Mouse (Mus musculus) myocyte (in vitro differentiated cells): ENCODE measurements around the gene Hat1. TPM values are rescaled to one million over a fixed set of nuclear protein-coding genes. Genes with fewer than 3 reads are reported as not detected.

ENCODE experiments used
- H3K27me3 ChIP-seq: one replicate; pipeline ENCODE4 v1.6.1; 2011; ENCODE audit not compliant: control insufficient read depth, insufficient read depth, insufficient read length
- H3K36me3 ChIP-seq: one replicate; pipeline ENCODE4 v1.6.1; 2011; ENCODE audit not compliant: control insufficient read depth, insufficient read depth
- H3K4me2 ChIP-seq: one replicate; pipeline ENCODE4 v1.6.1; 2011; ENCODE audit warnings: low read depth, control low read depth
- H3K4me3 ChIP-seq: one replicate; pipeline ENCODE4 v1.5.1; 2011; ENCODE audit warnings: mild to moderate bottlenecking, control low read depth, moderate library complexity
- H3K79me2 ChIP-seq: one replicate; pipeline ENCODE4 v1.6.1; 2011; ENCODE audit not compliant: control insufficient read depth, insufficient read depth
- H3ac ChIP-seq: one replicate; pipeline ENCODE4 v1.6.1; 2011; ENCODE audit not compliant: control insufficient read depth, insufficient read length
- CEBPB ChIP-seq: IDR thresholded peaks from 2 replicates; pipeline ENCODE4 v1.6.1; 2011; ENCODE audit warnings: mild to moderate bottlenecking, moderate library complexity; ENCODE audit not compliant: poor library complexity, insufficient read depth, severe bottlenecking
- E2F4 ChIP-seq: IDR thresholded peaks from one replicate; pipeline ENCODE4 v1.6.1; 2011; ENCODE audit warnings: mild to moderate bottlenecking, control low read depth, moderate library complexity; ENCODE audit not compliant: insufficient read depth
- MAX ChIP-seq: IDR thresholded peaks from one replicate; pipeline ENCODE4 v1.6.1; 2011; ENCODE audit warnings: low read depth, mild to moderate bottlenecking, control low read depth
- MYOD1 ChIP-seq, 3 experiments: IDR thresholded peaks; one replicate each; pipeline ENCODE4 v1.6.1; 2011; ENCODE audit warnings: control low read depth in 2 of 3, low read depth in 2 of 3, mild to moderate bottlenecking in 2 of 3, moderate library complexity in 1 of 3; ENCODE audit not compliant: insufficient read length in 2 of 3, control insufficient read depth in 1 of 3
- MYOG ChIP-seq, 3 experiments: IDR thresholded peaks; one replicate each; pipeline ENCODE4 v1.6.1; 2011; ENCODE audit warnings: control low read depth in 2 of 3, low read depth in 2 of 3, mild to moderate bottlenecking in 2 of 3; ENCODE audit not compliant: insufficient read length in 2 of 3, control insufficient read depth in 1 of 3, insufficient read depth in 1 of 3
- POLR2A ChIP-seq: IDR thresholded peaks from one replicate; pipeline ENCODE4 v1.6.1; 2011; ENCODE audit warnings: low read depth, mild to moderate bottlenecking, control low read depth, moderate library complexity; ENCODE audit not compliant: insufficient read length
- POLR2AphosphoS2 ChIP-seq: IDR thresholded peaks from one replicate; pipeline ENCODE4 v1.6.1; 2011; ENCODE audit warnings: low read depth, control low read depth; ENCODE audit not compliant: insufficient read length
- REST ChIP-seq: IDR thresholded peaks from one replicate; pipeline ENCODE4 v1.6.1; 2011; ENCODE audit warnings: mild to moderate bottlenecking, control low read depth, moderate library complexity; ENCODE audit not compliant: insufficient read depth, insufficient read length
- SRF ChIP-seq: IDR thresholded peaks from one replicate; pipeline ENCODE4 v1.6.1; 2011; ENCODE audit warnings: low read depth; ENCODE audit not compliant: control insufficient read depth, insufficient read length
- TCF12 ChIP-seq: IDR thresholded peaks from one replicate; pipeline ENCODE4 v1.6.1; 2011; ENCODE audit warnings: mild to moderate bottlenecking, control low read depth; ENCODE audit not compliant: poor library complexity, insufficient read depth, severe bottlenecking
- TCF3 ChIP-seq: IDR thresholded peaks from one replicate; pipeline ENCODE4 v1.6.1; 2011; ENCODE audit warnings: low read depth, control low read depth; ENCODE audit not compliant: insufficient read length
- USF1 ChIP-seq: IDR thresholded peaks from one replicate; pipeline ENCODE4 v1.6.1; 2011; ENCODE audit warnings: low read depth, mild to moderate bottlenecking, control low read depth, moderate library complexity
- polyA plus RNA-seq: library from polyadenylated mRNA; unstranded; fragments of >200 nt; fragmentation: generic; extraction: Trizol; gene quantifications from one replicate; pipeline ENCODE4 v1.2.1, GENCODE M21; 2012; ENCODE audit warnings: missing spikeins

Hat1 gene
- polyA plus RNA-seq, 1 experiment: 16.0 TPM

GRCm38 (mm10) chr2:71458624-71459023, 69.9 kb downstream of the Hat1 start:
- H3K36me3 ChIP-seq: no peaks in the 10 kb centered on the region
- no peaks in the 10 kb centered on the region for H3K79me2 ChIP-seq
- no peaks in the 10 kb centered on the region for H3K27me3 ChIP-seq
- TF ChIP-seq TCF12: no peak
- TF ChIP-seq CEBPB: no peak
- no peak for TF ChIP-seq E2F4
- TF ChIP-seq TCF3: no peak
- TF ChIP-seq POLR2A: no peak
- TF ChIP-seq POLR2AphosphoS2: no peak
- no peak for TF ChIP-seq REST
- TF ChIP-seq MYOD1 (IDR thresholded peaks at IDR 0.05; ENCODE audit: control insufficient read depth in 1 of 3, insufficient read length in 2 of 3, low read depth in 2 of 3): no peak
- TF ChIP-seq MAX: no peak
- TF ChIP-seq USF1: no peak
- TF ChIP-seq MYOG (IDR thresholded peaks at IDR 0.05; ENCODE audit: control insufficient read depth in 1 of 3, insufficient read depth in 1 of 3, insufficient read length in 2 of 3, low read depth in 2 of 3): no peak
- TF ChIP-seq SRF: no peak
- H3K4me2 ChIP-seq: no peak overlapping the region
- H3K4me3 ChIP-seq: no peak overlapping the region
- H3ac ChIP-seq: no peak overlapping the region

DNA sequence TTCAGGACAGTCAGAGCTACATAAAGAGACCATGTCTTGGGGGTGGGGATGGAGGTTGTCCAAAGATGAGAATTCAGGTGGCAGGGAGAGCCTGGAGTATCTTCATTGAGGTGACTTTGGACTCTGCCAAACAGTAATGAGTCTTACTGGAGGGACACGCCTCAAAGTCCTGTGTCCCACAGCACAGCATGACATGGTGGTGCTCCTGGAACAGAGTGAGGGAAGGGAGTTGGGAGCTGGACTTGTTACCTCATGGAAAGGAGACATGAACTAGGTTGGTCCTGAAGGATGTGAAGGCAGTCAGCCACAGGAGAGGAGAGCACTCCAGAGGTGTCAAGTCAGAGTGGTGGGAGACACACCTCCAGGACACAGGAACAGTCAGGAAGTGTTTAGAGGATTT, 70.9 kb downstream of the Hat1 start:
- Histone ChIP-seq H3K27me3 (no peaks in the 10 kb centered on the region), H3K36me3 (no peaks in the 10 kb centered on the region), H3K79me2 (no peaks in the 10 kb centered on the region), H3K4me2 (no peak overlapping the region), H3ac (no peak overlapping the region), H3K4me3 (no peak overlapping the region)
- no peak for TF ChIP-seq TCF12
- TF ChIP-seq TCF3: no peak
- no peak for TF ChIP-seq POLR2A
- no peak for TF ChIP-seq CEBPB
- no peak for TF ChIP-seq SRF
- no peak for TF ChIP-seq USF1
- TF ChIP-seq REST: no peak
- no peak for TF ChIP-seq MYOD1 (IDR thresholded peaks at IDR 0.05; ENCODE audit: control insufficient read depth in 1 of 3, insufficient read length in 2 of 3, low read depth in 2 of 3)
- no peak for TF ChIP-seq E2F4
- no peak for TF ChIP-seq MYOG (IDR thresholded peaks at IDR 0.05; ENCODE audit: control insufficient read depth in 1 of 3, insufficient read depth in 1 of 3, insufficient read length in 2 of 3, low read depth in 2 of 3)
- no peak for TF ChIP-seq POLR2AphosphoS2
- no peak for TF ChIP-seq MAX

GRCm38 (mm10) chr2:71461139-71461538, 72.4 kb downstream of the Hat1 start:
- no peaks in the 10 kb centered on the region for H3K36me3 ChIP-seq
- no peaks in the 10 kb centered on the region for H3K27me3 ChIP-seq
- H3ac ChIP-seq: no peak overlapping the region

GRCm38 (mm10) chr2:71461589-71461988, 72.8 kb downstream of the Hat1 start:
- no peaks in the 10 kb centered on the region for H3K79me2 ChIP-seq
- H3K36me3 ChIP-seq: no peaks in the 10 kb centered on the region
- TF ChIP-seq E2F4 (no peak), REST (no peak), TCF12 (no peak), MAX (no peak), CEBPB (no peak), MYOD1 (IDR thresholded peaks at IDR 0.05; ENCODE audit: control insufficient read depth in 1 of 3, insufficient read length in 2 of 3, low read depth in 2 of 3) (no peak), POLR2AphosphoS2 (no peak), USF1 (no peak), TCF3 (no peak), POLR2A (no peak), SRF (no peak), MYOG (IDR thresholded peaks at IDR 0.05; ENCODE audit: control insufficient read depth in 1 of 3, insufficient read depth in 1 of 3, insufficient read length in 2 of 3, low read depth in 2 of 3) (no peak)
- no peak overlapping the region for H3ac ChIP-seq
- H3K4me3 ChIP-seq: no peak overlapping the region
- H3K4me2 ChIP-seq: no peak overlapping the region
- no peaks in the 10 kb centered on the region for H3K27me3 ChIP-seq

More at GRCm38 (mm10) chr2:71461139-71461538, 72.4 kb downstream of the Hat1 start:
- Histone ChIP-seq H3K4me2 (no peak overlapping the region), H3K79me2 (no peaks in the 10 kb centered on the region), H3K4me3 (no peak overlapping the region)
- TF ChIP-seq POLR2A: no peak
- TF ChIP-seq POLR2AphosphoS2: no peak
- TF ChIP-seq TCF12: no peak
- no peak for TF ChIP-seq USF1

DNA sequence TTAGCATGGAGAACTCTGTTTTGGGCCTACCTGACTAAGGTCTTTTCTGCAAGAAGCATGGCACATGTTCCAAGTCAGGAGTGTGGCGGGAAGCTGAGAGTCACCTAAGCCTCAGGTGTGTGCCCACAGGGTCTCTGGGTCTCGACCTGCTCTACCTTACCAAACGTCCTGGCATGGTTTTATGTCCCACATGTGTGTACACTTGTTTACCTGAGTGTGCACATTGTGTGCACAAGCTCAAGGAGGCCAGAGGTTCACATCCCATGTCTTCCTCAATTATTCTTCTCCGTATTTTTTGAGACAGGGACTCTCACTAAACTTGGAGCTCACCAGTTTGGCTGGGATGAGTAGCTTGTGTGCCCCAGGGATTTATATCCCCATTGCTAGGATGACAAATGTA, 73.3 kb downstream of the Hat1 start:
- no peak overlapping the region for H3K4me3 ChIP-seq
- no peak for TF ChIP-seq USF1
- no peak for TF ChIP-seq TCF12
- TF ChIP-seq MYOG (IDR thresholded peaks at IDR 0.05; ENCODE audit: control insufficient read depth in 1 of 3, insufficient read depth in 1 of 3, insufficient read length in 2 of 3, low read depth in 2 of 3): no peak
- TF ChIP-seq E2F4: no peak
- TF ChIP-seq CEBPB: no peak
- TF ChIP-seq POLR2A: no peak
- TF ChIP-seq MAX: no peak
- no peak for TF ChIP-seq POLR2AphosphoS2
- no peak for TF ChIP-seq TCF3
- no peak for TF ChIP-seq SRF
- TF ChIP-seq REST: no peak
- no peak for TF ChIP-seq MYOD1 (IDR thresholded peaks at IDR 0.05; ENCODE audit: control insufficient read depth in 1 of 3, insufficient read length in 2 of 3, low read depth in 2 of 3)
- H3K27me3 ChIP-seq: no peaks in the 10 kb centered on the region
- H3K36me3 ChIP-seq: no peaks in the 10 kb centered on the region
- H3K4me2 ChIP-seq: no peak overlapping the region
- H3K79me2 ChIP-seq: no peaks in the 10 kb centered on the region
- no peak overlapping the region for H3ac ChIP-seq
